ENCODE assay signal across 14 mouse cellular contexts in the genomic region with DNA sequence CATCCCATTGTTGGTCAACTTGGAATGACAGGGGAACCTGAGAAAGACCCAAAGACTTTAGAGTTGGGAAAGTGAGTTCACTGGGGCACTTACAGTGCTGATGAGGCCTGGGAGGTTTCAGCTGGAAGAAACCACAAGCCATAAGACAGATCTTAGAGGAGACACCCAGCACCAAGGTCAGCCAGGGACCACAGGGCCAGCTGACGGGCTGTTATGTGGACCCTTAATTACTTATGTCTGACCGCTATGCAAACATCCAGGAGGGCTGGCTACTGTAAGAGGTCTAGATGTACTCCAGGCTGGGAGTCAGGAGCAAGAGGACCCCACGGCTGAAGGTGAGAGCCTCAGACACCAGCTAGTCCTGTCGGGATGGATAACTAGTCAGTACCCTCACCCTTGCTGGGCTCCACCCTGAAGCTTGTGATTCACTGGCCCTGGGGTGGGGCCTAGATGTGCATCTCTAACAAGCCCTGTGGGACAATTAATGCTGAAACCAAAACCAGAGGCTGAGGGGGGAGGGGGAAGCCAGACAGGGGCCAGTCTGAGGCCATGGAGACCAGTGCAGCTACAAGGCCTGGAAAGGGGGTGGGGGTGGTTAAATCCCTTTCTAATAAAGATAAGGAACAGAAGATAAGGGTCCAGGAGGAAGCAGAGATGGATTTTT.
A peak's percentile ranks its signal among the peaks of the same experiment; 100 is the strongest.
DNase-seq lines count a peak whose midpoint lies in the region; ATAC-seq and TF ChIP-seq lines count a peak whose summit lies in the region.
"Had no signal": no experiment of that assay in that cellular context is flagged by ENCODE, and none has a peak within 500 bp of the region (broad histone marks: within the 10 kb centered on the region; RNA-seq: fewer than 3 reads in every experiment).

No protein-coding gene starts in this region.

- H3K4me3 ChIP-seq in forebrain, embryonic 10.5 days, result no peak overlapping the region
- H3K4me3 ChIP-seq in forebrain, embryonic 11.5 days (ENCODE audit: low read depth, low read length), result no peak overlapping the region
- H3K4me3 ChIP-seq in heart, embryonic 16.5 days (ENCODE audit: low read length), result no peak overlapping the region
- H3K4me3 ChIP-seq in heart, adult 2 months, result no peak overlapping the region
- H3K4me3 ChIP-seq in stomach, embryonic 16.5 days (replicated peaks; ENCODE audit: low read length), result no peak overlapping the region
- H3K4me3 ChIP-seq: forebrain, embryonic 12.5 days; liver, embryonic 13.5 days had no signal

- peaks cover 14% of the 10 kb centered on the region for H3K4me1 ChIP-seq in forebrain, embryonic 10.5 days
- peaks cover 2% of the 10 kb centered on the region; the same call in 1 of the 2 replicates for H3K4me1 ChIP-seq in forebrain, embryonic 11.5 days (replicated peaks; ENCODE audit: control insufficient read depth, insufficient read depth, low read length)
- H3K4me1 ChIP-seq in heart, embryonic 16.5 days (ENCODE audit: control insufficient read depth, insufficient read depth, low read length), result peaks cover 4% of the 10 kb centered on the region; the same call in 1 of the 2 replicates
- peaks cover 1% of the 10 kb centered on the region; the same call in 1 of the 2 replicates for H3K4me1 ChIP-seq in heart, adult 2 months (ENCODE audit: control insufficient read depth, insufficient read depth, low read length)
- H3K4me1 ChIP-seq in stomach, embryonic 16.5 days (ENCODE audit: control insufficient read depth, insufficient read depth, low read length), result peaks cover 7% of the 10 kb centered on the region; the same call in 1 of the 2 replicates

- H3K9ac ChIP-seq in forebrain, embryonic 11.5 days (ENCODE audit: low read length), result no peak overlapping the region
- H3K9ac ChIP-seq in heart, embryonic 16.5 days (ENCODE audit: low read length), result no peak overlapping the region
- H3K9ac ChIP-seq in heart, adult 2 months (ENCODE audit: low read depth, low read length), result no peak overlapping the region
- no peak overlapping the region for H3K9ac ChIP-seq in stomach, embryonic 16.5 days (ENCODE audit: low read length)
- H3K9ac ChIP-seq: forebrain, embryonic 12.5 days; liver, embryonic 13.5 days had no signal

- no peak for ATAC-seq in forebrain, embryonic 11.5 days (replicated peaks; ENCODE audit: low FRiP score)
- ATAC-seq in heart, embryonic 16.5 days (replicated peaks; ENCODE audit: extremely low read depth, insufficient read depth, low FRiP score), result peak; percentile 39
- peak; percentile 37; the same call in 1 of the 2 replicates for ATAC-seq in stomach, embryonic 16.5 days (ENCODE audit: insufficient read depth, low FRiP score)
- ATAC-seq: activated CD4-positive, CD25-positive, alpha-beta regulatory T cell, adult 4 months; inflammation-experienced regulatory T-cells, adult 6 months had no signal

- no peaks in the 10 kb centered on the region for H3K79me2 ChIP-seq in heart, adult 2 months (replicated peaks; ENCODE audit: control insufficient read depth, insufficient read depth, low read length)

- no peaks in the 10 kb centered on the region for H3K9me3 ChIP-seq in forebrain, embryonic 10.5 days
- H3K9me3 ChIP-seq in forebrain, embryonic 11.5 days (ENCODE audit: control insufficient read depth, low read length), result no peaks in the 10 kb centered on the region
- H3K9me3 ChIP-seq in heart, embryonic 16.5 days (replicated peaks; ENCODE audit: control insufficient read depth, low read length), result no peaks in the 10 kb centered on the region
- no peaks in the 10 kb centered on the region for H3K9me3 ChIP-seq in stomach, embryonic 16.5 days (replicated peaks; ENCODE audit: control insufficient read depth, low read length)
- H3K9me3 ChIP-seq: forebrain, embryonic 12.5 days; liver, embryonic 13.5 days had no signal

- 84% methylated on average over 4 of the region's 4 CpGs for WGBS in forebrain, embryonic 10.5 days
- WGBS in forebrain, embryonic 11.5 days, result 83% methylated on average over 4 of the region's 4 CpGs
- 66% methylated on average over 4 of the region's 4 CpGs for WGBS in heart, embryonic 16.5 days
- 73% methylated on average over 4 of the region's 4 CpGs for WGBS in heart, adult 2 months
- WGBS in stomach, embryonic 16.5 days, result 68% methylated on average over 4 of the region's 4 CpGs

- no peak for TF ChIP-seq POLR2A in heart, adult 2 months (IDR thresholded peaks at IDR 0.05; ENCODE audit: insufficient read depth, low read depth, low read length)

- intact Hi-C loops in heart, adult 2 months (cut with DNase I), result no loop called here

- peaks cover 63% of the 10 kb centered on the region for H3K36me3 ChIP-seq in forebrain, embryonic 10.5 days (replicated peaks)
- no peaks in the 10 kb centered on the region for H3K36me3 ChIP-seq in forebrain, embryonic 11.5 days (ENCODE audit: control insufficient read depth, insufficient read depth, low read length)
- peaks cover 25% of the 10 kb centered on the region for H3K36me3 ChIP-seq in heart, embryonic 16.5 days (ENCODE audit: control insufficient read depth, insufficient read depth)
- no peaks in the 10 kb centered on the region for H3K36me3 ChIP-seq in heart, adult 2 months (ENCODE audit: control insufficient read depth, insufficient read depth, low read length)
- peaks cover 11% of the 10 kb centered on the region; the same call in 1 of the 2 replicates for H3K36me3 ChIP-seq in stomach, embryonic 16.5 days (ENCODE audit: control insufficient read depth, insufficient read depth, low read length)

- H3K27me3 ChIP-seq in forebrain, embryonic 10.5 days (ENCODE audit: poor library complexity, severe bottlenecking), result no peaks in the 10 kb centered on the region
- no peaks in the 10 kb centered on the region for H3K27me3 ChIP-seq in forebrain, embryonic 11.5 days (ENCODE audit: control insufficient read depth, insufficient read depth, low read length)
- H3K27me3 ChIP-seq in heart, embryonic 16.5 days (ENCODE audit: control insufficient read depth, insufficient read depth, low read length), result no peaks in the 10 kb centered on the region
- no peaks in the 10 kb centered on the region for H3K27me3 ChIP-seq in heart, adult 2 months (ENCODE audit: control insufficient read depth, insufficient read depth, low read length)
- no peaks in the 10 kb centered on the region for H3K27me3 ChIP-seq in stomach, embryonic 16.5 days (ENCODE audit: control insufficient read depth, insufficient read depth, low read length)
- H3K27me3 ChIP-seq: forebrain, embryonic 12.5 days; liver, embryonic 13.5 days had no signal

- no peak overlapping the region for H3K4me2 ChIP-seq in forebrain, embryonic 11.5 days (ENCODE audit: low read depth, low read length, severe bottlenecking)
- H3K4me2 ChIP-seq in heart, embryonic 16.5 days (ENCODE audit: low read depth, low read length), result no peak overlapping the region
- H3K4me2 ChIP-seq in stomach, embryonic 16.5 days (ENCODE audit: low read depth, low read length), result no peak overlapping the region
- H3K4me2 ChIP-seq: forebrain, embryonic 12.5 days; liver, embryonic 13.5 days had no signal

- H3K27ac ChIP-seq in forebrain, embryonic 10.5 days, result peak overlapping the region; percentile 48; the same call in 1 of the 2 replicates
- H3K27ac ChIP-seq in forebrain, embryonic 11.5 days (ENCODE audit: low read depth, low read length), result no peak overlapping the region
- H3K27ac ChIP-seq in heart, embryonic 16.5 days (ENCODE audit: low read length), result no peak overlapping the region
- no peak overlapping the region for H3K27ac ChIP-seq in heart, adult 2 months
- H3K27ac ChIP-seq in stomach, embryonic 16.5 days (ENCODE audit: low read length), result no peak overlapping the region
- H3K27ac ChIP-seq: forebrain, embryonic 12.5 days; liver, embryonic 13.5 days; macrophage had no signal

- no peak for TF ChIP-seq CTCF in heart, adult 2 months (IDR thresholded peaks at IDR 0.05)

- TF ChIP-seq EP300 in heart, adult 2 months (IDR thresholded peaks at IDR 0.05; ENCODE audit: insufficient read depth, low read depth, low read length), result no peak

- DNase-seq in forebrain, embryonic 10.5 days (ENCODE audit: extremely low spot score, low spot score), result no peak
- no peak for DNase-seq in forebrain, embryonic 11.5 days (ENCODE audit: low spot score)
- DNase-seq in heart, adult 2 months, result no peak
- DNase-seq in urinary bladder, postnatal 14 days (ENCODE audit: low spot score), result peak; percentile 47
- DNase-seq in urinary bladder, postnatal 10 days (ENCODE audit: low spot score), result no peak
- DNase-seq in left cerebral cortex, adult 11 months (ENCODE audit: low spot score), result no peak
- DNase-seq: cerebellum, postnatal 36 days; liver, embryonic 13.5 days had no signal
